Mouse (Mus musculus) thymus, adult 2 months (tissue): ENCODE measurements around the gene Fkbp6.

ENCODE experiments used
- CTCF ChIP-seq: fragments of 200-500 bp; IDR thresholded peaks from 2 replicates; pipeline ENCODE4 v1.5.1; 2012; ENCODE audit warnings: mild to moderate bottlenecking, control low read depth, low read length, moderate library complexity, borderline replicate concordance; ENCODE audit not compliant: control insufficient read depth, poor library complexity, insufficient read depth; ENCODE audit errors: extremely low read depth
- POLR2A ChIP-seq: fragments of 200-500 bp; IDR thresholded peaks from 2 replicates; pipeline ENCODE4 v1.6.1; 2012; ENCODE audit warnings: mild to moderate bottlenecking, low read length, control low read depth, moderate library complexity; ENCODE audit not compliant: control insufficient read depth, poor library complexity, insufficient read depth; ENCODE audit errors: extremely low read depth

GRCm38 (mm10) chr5:135246531-135246930, 103.3 kb downstream of the Fkbp6 start:
- TF ChIP-seq CTCF (no peak), POLR2A (no peak)
